In genomic region chr4:142671872-142672458, GRCm38 (mm10) we compare ENCODE assay signal across 21 mouse cellular contexts.
A peak's percentile ranks its signal among the peaks of the same experiment; 100 is the strongest.
DNase-seq lines count a peak whose midpoint lies in the region; ATAC-seq and TF ChIP-seq lines count a peak whose summit lies in the region.
"Had no signal": no experiment of that assay in that cellular context is flagged by ENCODE, and none has a peak within 500 bp of the region (broad histone marks: within the 10 kb centered on the region; RNA-seq: fewer than 3 reads in every experiment).

No protein-coding gene starts in this region.

- H3K9me3 ChIP-seq in kidney, postnatal 0 days (replicated peaks; ENCODE audit: low read length) = no peaks in the 10 kb centered on the region
- H3K9me3 ChIP-seq in lung, embryonic 14.5 days (ENCODE audit: low read depth, low read length) = no peaks in the 10 kb centered on the region
- no peaks in the 10 kb centered on the region for H3K9me3 ChIP-seq in lung, postnatal 0 days (ENCODE audit: low read length)
- H3K9me3 ChIP-seq: embryonic facial prominence, embryonic 12.5 days; forebrain, embryonic 15.5 days; heart, embryonic 15.5 days had no signal

- peak; percentile 79 for DNase-seq in kidney, postnatal 0 days (ENCODE audit: low spot score)
- no peak for DNase-seq in kidney, postnatal 14 days
- peak; percentile 9 for DNase-seq in lung, embryonic 14.5 days
- DNase-seq in lung, postnatal 0 days (ENCODE audit: low spot score) = peak; percentile 77
- peak; percentile 59 for DNase-seq in lung, postnatal 36 days
- no peak for DNase-seq in layer of hippocampus, postnatal 14 days (ENCODE audit: low spot score in 2 of 2)
- no peak for DNase-seq in layer of hippocampus, postnatal 10 days (ENCODE audit: low spot score in 2 of 2)
- DNase-seq in spleen, postnatal 36 days (ENCODE audit: low spot score in 2 of 2) = no peak
- DNase-seq: adrenal gland, adult 8-10 months; adrenal gland, postnatal 36 days; cerebellum, adult 2 months; cerebellum, postnatal 10 days; gastrocnemius, postnatal 10 days; heart, adult 18-20 months; heart, postnatal 14 days had no signal

- WGBS in kidney, postnatal 0 days = 37% methylated on average over 8 of the region's 8 CpGs
- 40% methylated on average over 8 of the region's 8 CpGs for WGBS in lung, embryonic 14.5 days
- 48% methylated on average over 8 of the region's 8 CpGs for WGBS in lung, postnatal 0 days

- no peaks in the 10 kb centered on the region for H3K4me1 ChIP-seq in kidney, postnatal 0 days (replicated peaks; ENCODE audit: insufficient read depth, low read length)
- no peaks in the 10 kb centered on the region for H3K4me1 ChIP-seq in lung, embryonic 14.5 days (ENCODE audit: insufficient read depth)
- H3K4me1 ChIP-seq in lung, postnatal 0 days (ENCODE audit: insufficient read depth, low read depth, low read length) = no peaks in the 10 kb centered on the region
- H3K4me1 ChIP-seq: forebrain, embryonic 15.5 days; heart, embryonic 15.5 days had no signal

- H3K4me2 ChIP-seq in kidney, postnatal 0 days (ENCODE audit: low read length) = no peak overlapping the region
- H3K4me2 ChIP-seq in lung, embryonic 14.5 days = no peak overlapping the region
- H3K4me2 ChIP-seq in lung, postnatal 0 days (replicated peaks; ENCODE audit: low read depth, low read length) = no peak overlapping the region
- H3K4me2 ChIP-seq: embryonic facial prominence, embryonic 12.5 days; forebrain, embryonic 15.5 days; heart, embryonic 11.5 days; heart, embryonic 15.5 days had no signal

- peak; percentile 87 for TF ChIP-seq EP300 in lung, postnatal 0 days (IDR thresholded peaks at IDR 0.05)

- peak; percentile 40; the same call in 1 of the 2 replicates for ATAC-seq in kidney, postnatal 0 days (replicated peaks; ENCODE audit: low FRiP score, low read depth)
- peak; percentile 54; the same call in 1 of the 2 replicates for ATAC-seq in lung, embryonic 14.5 days (ENCODE audit: insufficient read depth)
- peak; percentile 89 for ATAC-seq in lung, postnatal 0 days
- ATAC-seq: CD4-positive, CD25-positive, alpha-beta regulatory T cell, adult 4 months; forebrain, embryonic 15.5 days had no signal

- no peak for TF ChIP-seq CTCF in kidney, postnatal 0 days (IDR thresholded peaks at IDR 0.05; ENCODE audit: low read depth)
- no peak for TF ChIP-seq CTCF in lung, embryonic 14.5 days (IDR thresholded peaks at IDR 0.05; ENCODE audit: low read depth)
- no peak for TF ChIP-seq CTCF in lung, postnatal 0 days (IDR thresholded peaks at IDR 0.05)

- no peak overlapping the region for H3K4me3 ChIP-seq in kidney, postnatal 0 days (replicated peaks; ENCODE audit: low read depth, low read length)
- no peak overlapping the region for H3K4me3 ChIP-seq in lung, embryonic 14.5 days (ENCODE audit: low read depth, low read length)
- no peak overlapping the region for H3K4me3 ChIP-seq in lung, postnatal 0 days (ENCODE audit: low read depth, low read length)
- H3K4me3 ChIP-seq: embryonic facial prominence, embryonic 12.5 days; forebrain, embryonic 15.5 days; heart, embryonic 15.5 days had no signal

- H3K27me3 ChIP-seq in kidney, postnatal 0 days (ENCODE audit: insufficient read depth, low read length) = no peaks in the 10 kb centered on the region
- H3K27me3 ChIP-seq in lung, embryonic 14.5 days (ENCODE audit: insufficient read depth, low read length) = no peaks in the 10 kb centered on the region
- H3K27me3 ChIP-seq in lung, postnatal 0 days (replicated peaks; ENCODE audit: insufficient read depth, low read length) = no peaks in the 10 kb centered on the region
- H3K27me3 ChIP-seq: embryonic facial prominence, embryonic 12.5 days; forebrain, embryonic 15.5 days; heart, embryonic 15.5 days had no signal

- no peaks in the 10 kb centered on the region for H3K36me3 ChIP-seq in kidney, postnatal 0 days (ENCODE audit: insufficient read depth, low read length)
- no peaks in the 10 kb centered on the region for H3K36me3 ChIP-seq in lung, embryonic 14.5 days (ENCODE audit: insufficient read depth)
- H3K36me3 ChIP-seq in lung, postnatal 0 days (ENCODE audit: insufficient read depth, low read length) = no peaks in the 10 kb centered on the region
- H3K36me3 ChIP-seq: embryonic facial prominence, embryonic 12.5 days; forebrain, embryonic 15.5 days; G1E; heart, embryonic 15.5 days had no signal

- no peak overlapping the region for H3K27ac ChIP-seq in kidney, postnatal 0 days
- no peak overlapping the region for H3K27ac ChIP-seq in lung, embryonic 14.5 days (ENCODE audit: low read depth)
- no peak overlapping the region for H3K27ac ChIP-seq in lung, postnatal 0 days (ENCODE audit: low read length)
- H3K27ac ChIP-seq: embryonic facial prominence, embryonic 12.5 days; forebrain, embryonic 15.5 days; heart, embryonic 15.5 days had no signal

- no peak overlapping the region for H3K9ac ChIP-seq in kidney, postnatal 0 days (ENCODE audit: low read depth, low read length)
- H3K9ac ChIP-seq in lung, embryonic 14.5 days = no peak overlapping the region
- H3K9ac ChIP-seq in lung, postnatal 0 days (replicated peaks; ENCODE audit: low read depth) = no peak overlapping the region
- H3K9ac ChIP-seq: embryonic facial prominence, embryonic 12.5 days; forebrain, embryonic 15.5 days; heart, embryonic 15.5 days had no signal

Comparison
In these comparisons a context has a peak if more than half of its experiments do, and no peak if none do; other contexts are left out.
1. DNase-seq: peak in kidney, postnatal 0 days (single experiment), lung, embryonic 14.5 days (single experiment), lung, postnatal 0 days (single experiment) and lung, postnatal 36 days (single experiment); none in kidney, postnatal 14 days (single experiment), layer of hippocampus, postnatal 14 days (0 of 2), layer of hippocampus, postnatal 10 days (0 of 2) and spleen, postnatal 36 days (0 of 2).
2. Peak in every context shown above with its lines, with median percentiles within 50 percentile points of each other: ATAC-seq.